In genomic region chr13:103803721-103804120, GRCm38 (mm10) we compare ENCODE assay signal across 25 mouse cellular contexts. TPM values are rescaled to one million over a fixed set of nuclear protein-coding genes. Genes with fewer than 3 reads are reported as not detected.
DNase-seq lines count a peak whose midpoint lies in the region; ATAC-seq and TF ChIP-seq lines count a peak whose summit lies in the region.
"Had no signal": no experiment of that assay in that cellular context is flagged by ENCODE, and none has a peak within 500 bp of the region (broad histone marks: within the 10 kb centered on the region; RNA-seq: fewer than 3 reads in every experiment).

No protein-coding gene starts in this region.

- DNase-seq in hindbrain, postnatal 0 days (ENCODE audit: low spot score), result peak; percentile 35
- no peak for DNase-seq in hindbrain, embryonic 14.5 days (ENCODE audit: low spot score)
- peak; percentile 7 for DNase-seq in retina, postnatal 1 day
- no peak for DNase-seq in retina, embryonic 14.5 days (ENCODE audit: low spot score)
- DNase-seq: adrenal gland, adult 8-10 months; adrenal gland, postnatal 25 days; cerebellum, adult 11 months; cerebellum, adult 2 months; cerebellum, adult 9-11 months; cerebellum, postnatal 25 days; gastrocnemius, postnatal 25 days; heart, adult 18-20 months; heart, postnatal 10 days; heart, postnatal 36 days had no signal

- H3K4me3 ChIP-seq in forebrain, embryonic 13.5 days, result no peak overlapping the region
- H3K4me3 ChIP-seq in forebrain, embryonic 12.5 days (replicated peaks), result no peak overlapping the region
- no peak overlapping the region for H3K4me3 ChIP-seq in hindbrain, postnatal 0 days (ENCODE audit: low read length)
- H3K4me3 ChIP-seq in hindbrain, embryonic 14.5 days (replicated peaks; ENCODE audit: low read length), result no peak overlapping the region
- H3K4me3 ChIP-seq: embryonic facial prominence, embryonic 10.5 days; embryonic facial prominence, embryonic 13.5 days; erythroblast, embryonic 14.5 days; heart, embryonic 12.5 days; heart, embryonic 15.5 days; hindbrain, embryonic 10.5 days; hindbrain, embryonic 13.5 days had no signal

- H3K4me1 ChIP-seq in forebrain, embryonic 13.5 days, result peaks cover 21% of the 10 kb centered on the region
- H3K4me1 ChIP-seq in forebrain, embryonic 12.5 days, result peaks cover 13% of the 10 kb centered on the region
- H3K4me1 ChIP-seq in hindbrain, postnatal 0 days (ENCODE audit: insufficient read depth, low read length), result no peaks in the 10 kb centered on the region
- H3K4me1 ChIP-seq in hindbrain, embryonic 14.5 days (replicated peaks; ENCODE audit: control insufficient read depth, insufficient read depth, low read length), result peaks cover 6% of the 10 kb centered on the region; the same call in 1 of the 2 replicates

- no peak overlapping the region for H3K4me2 ChIP-seq in forebrain, embryonic 13.5 days
- no peak overlapping the region for H3K4me2 ChIP-seq in forebrain, embryonic 12.5 days
- no peak overlapping the region for H3K4me2 ChIP-seq in hindbrain, postnatal 0 days (ENCODE audit: low read depth, low read length)
- no peak overlapping the region for H3K4me2 ChIP-seq in hindbrain, embryonic 14.5 days (replicated peaks)
- H3K4me2 ChIP-seq: embryonic facial prominence, embryonic 13.5 days; heart, embryonic 12.5 days; heart, embryonic 15.5 days; hindbrain, embryonic 13.5 days had no signal

- no peak for TF ChIP-seq CTCF in hindbrain, postnatal 0 days (IDR thresholded peaks at IDR 0.05; ENCODE audit: low read depth)

- no peak for ATAC-seq in forebrain, embryonic 13.5 days
- no peak for ATAC-seq in forebrain, embryonic 12.5 days (ENCODE audit: low FRiP score)
- no peak for ATAC-seq in hindbrain, postnatal 0 days
- no peak for ATAC-seq in hindbrain, embryonic 14.5 days (ENCODE audit: low FRiP score)
- ATAC-seq: activated CD4-positive, CD25-positive, alpha-beta regulatory T cell, adult 4 months; intestine, postnatal 0 days had no signal

- H3K36me3 ChIP-seq in forebrain, embryonic 13.5 days (ENCODE audit: poor library complexity, severe bottlenecking), result no peaks in the 10 kb centered on the region
- no peaks in the 10 kb centered on the region for H3K36me3 ChIP-seq in forebrain, embryonic 12.5 days (replicated peaks)
- no peaks in the 10 kb centered on the region for H3K36me3 ChIP-seq in hindbrain, postnatal 0 days (ENCODE audit: insufficient read depth, low read length)
- H3K36me3 ChIP-seq in hindbrain, embryonic 14.5 days (replicated peaks; ENCODE audit: control insufficient read depth, insufficient read depth), result no peaks in the 10 kb centered on the region
- H3K36me3 ChIP-seq: embryonic facial prominence, embryonic 10.5 days; embryonic facial prominence, embryonic 13.5 days; heart, embryonic 12.5 days; heart, embryonic 15.5 days; hindbrain, embryonic 10.5 days; hindbrain, embryonic 13.5 days had no signal

- no peaks in the 10 kb centered on the region for H3K9me3 ChIP-seq in forebrain, embryonic 13.5 days (replicated peaks)
- H3K9me3 ChIP-seq in forebrain, embryonic 12.5 days, result no peaks in the 10 kb centered on the region
- no peaks in the 10 kb centered on the region for H3K9me3 ChIP-seq in hindbrain, postnatal 0 days (ENCODE audit: low read length)
- H3K9me3 ChIP-seq in hindbrain, embryonic 14.5 days (ENCODE audit: control insufficient read depth, low read length), result no peaks in the 10 kb centered on the region
- H3K9me3 ChIP-seq: embryonic facial prominence, embryonic 10.5 days; embryonic facial prominence, embryonic 13.5 days; heart, embryonic 12.5 days; heart, embryonic 15.5 days; hindbrain, embryonic 10.5 days; hindbrain, embryonic 13.5 days had no signal

- H3K27me3 ChIP-seq in forebrain, embryonic 13.5 days, result no peaks in the 10 kb centered on the region
- H3K27me3 ChIP-seq in forebrain, embryonic 12.5 days, result no peaks in the 10 kb centered on the region
- no peaks in the 10 kb centered on the region for H3K27me3 ChIP-seq in hindbrain, postnatal 0 days (ENCODE audit: insufficient read depth, low read length)
- H3K27me3 ChIP-seq in hindbrain, embryonic 14.5 days (ENCODE audit: control insufficient read depth, insufficient read depth, low read length), result no peaks in the 10 kb centered on the region
- H3K27me3 ChIP-seq: embryonic facial prominence, embryonic 13.5 days; heart, embryonic 12.5 days; heart, embryonic 15.5 days; hindbrain, embryonic 13.5 days had no signal

- H3K9ac ChIP-seq in forebrain, embryonic 13.5 days, result no peak overlapping the region
- no peak overlapping the region for H3K9ac ChIP-seq in forebrain, embryonic 12.5 days
- no peak overlapping the region for H3K9ac ChIP-seq in hindbrain, postnatal 0 days (replicated peaks; ENCODE audit: low read length)
- H3K9ac ChIP-seq in hindbrain, embryonic 14.5 days, result no peak overlapping the region
- H3K9ac ChIP-seq: embryonic facial prominence, embryonic 13.5 days; heart, embryonic 12.5 days; heart, embryonic 15.5 days; hindbrain, embryonic 13.5 days had no signal

- H3K27ac ChIP-seq in forebrain, embryonic 13.5 days, result peak overlapping the region; percentile 31
- H3K27ac ChIP-seq in forebrain, embryonic 12.5 days, result no peak overlapping the region
- H3K27ac ChIP-seq in hindbrain, postnatal 0 days, result no peak overlapping the region
- no peak overlapping the region for H3K27ac ChIP-seq in hindbrain, embryonic 14.5 days
- H3K27ac ChIP-seq: embryonic facial prominence, embryonic 10.5 days; embryonic facial prominence, embryonic 13.5 days; heart, embryonic 15.5 days; hindbrain, embryonic 13.5 days had no signal

- WGBS in forebrain, embryonic 13.5 days, result 67% methylated on average over 5 of the region's 5 CpGs
- WGBS in forebrain, embryonic 12.5 days, result 69% methylated on average over 5 of the region's 5 CpGs
- WGBS in hindbrain, postnatal 0 days, result 76% methylated on average over 5 of the region's 5 CpGs
- 77% methylated on average over 5 of the region's 5 CpGs for WGBS in hindbrain, embryonic 14.5 days

RNA-seq across cellular contexts. Expression of gene Srek1, which starts 29.3 kb away (rescaled TPM):
- polyA plus RNA-seq in forebrain, embryonic 13.5 days (2015; fragmentation: Nextera tagmentation; extraction: Ambion mirVana), result 98.3 and 105 TPM in 2 replicates
- 113 TPM in 2 replicates for polyA plus RNA-seq in forebrain, embryonic 12.5 days (2016; fragmentation: Nextera tagmentation; extraction: Ambion mirVana)
- total RNA-seq in hindbrain, postnatal 0 days (2014; rRNA removed), result 22.1 and 26.4 TPM in 2 replicates
- 46.0 and 51.6 TPM in 2 replicates for polyA plus RNA-seq in hindbrain, postnatal 0 days (2015; fragmentation: Nextera tagmentation; extraction: Ambion mirVana)
- polyA plus RNA-seq in hindbrain, embryonic 14.5 days (2014; fragmentation: Nextera tagmentation; extraction: Ambion mirVana), result 74.3 and 77.9 TPM in 2 replicates

Comparison
In these comparisons a context has a peak if more than half of its experiments do, and no peak if none do; other contexts are left out.
1. DNase-seq: peak in hindbrain, postnatal 0 days (single experiment) and retina, postnatal 1 day (single experiment); none in hindbrain, embryonic 14.5 days (single experiment) and retina, embryonic 14.5 days (single experiment).